Mouse (Mus musculus) layer of hippocampus, postnatal 25 days (tissue): ENCODE data around the gene Pid1. TPM values are rescaled to one million over a fixed set of nuclear protein-coding genes. Genes with fewer than 3 reads are reported as not detected.
"Not testable (repeated sequence)": the region's sequence is repeated elsewhere in the genome, so short reads cannot be mapped to it uniquely, and the experiment has no call there.

ENCODE experiments used
- DNase-seq, 2 experiments: peaks; one replicate each; pipeline ENCODE4 v3.0.0; 2022; ENCODE audit warnings: mixed read lengths in 2 of 2, low spot score in 1 of 2; ENCODE audit errors: extremely low spot score in 1 of 2
- total RNA-seq, 2 experiments: library from RNA; stranded (reverse); gene quantifications; 2 replicates each; pipeline ENCODE4 v1.2.3; 2021

The Pid1 gene
- total RNA-seq, 2 experiments from 2014 or later = 30.9 to 36.8 TPM

- no peak for DNase-seq
Observed at GRCm38 (mm10) chr1:84361389-84361788, 2.6 kb downstream of the Pid1 start.

GRCm38 (mm10) chr1:84359611-84360500 lies 4.1 kb downstream of the Pid1 start:
- no peak for DNase-seq

GRCm38 (mm10) chr1:84357216-84357615 lies 6.8 kb downstream of the Pid1 start:
- no peak for DNase-seq

DNA sequence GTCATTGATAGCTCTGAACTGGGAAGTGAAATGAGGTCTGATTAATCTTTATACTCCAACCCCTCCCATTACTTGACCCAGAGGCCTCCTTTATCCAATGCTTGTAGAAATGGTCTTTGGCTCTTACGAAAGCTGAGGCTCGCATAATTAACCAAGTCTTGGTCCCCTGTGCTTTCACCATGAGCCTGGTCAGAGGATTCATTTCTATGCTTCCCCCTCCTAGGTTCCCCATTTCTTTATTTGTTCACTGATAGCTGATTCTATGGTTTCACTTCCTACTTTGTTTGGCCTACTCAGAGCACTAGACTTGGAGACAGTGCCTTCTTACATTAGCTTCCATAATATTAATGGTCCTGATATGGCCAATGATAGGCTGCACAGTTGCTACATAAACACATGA lies 13.7 kb downstream of the Pid1 start:
- DNase-seq = no peak

- DNase-seq = no peak
Observed at GRCm38 (mm10) chr1:84347796-84348476, 16.0 kb downstream of the Pid1 start.

GRCm38 (mm10) chr1:84332797-84333196 lies 31.2 kb downstream of the Pid1 start:
- not testable (repeated sequence) for DNase-seq

DNA sequence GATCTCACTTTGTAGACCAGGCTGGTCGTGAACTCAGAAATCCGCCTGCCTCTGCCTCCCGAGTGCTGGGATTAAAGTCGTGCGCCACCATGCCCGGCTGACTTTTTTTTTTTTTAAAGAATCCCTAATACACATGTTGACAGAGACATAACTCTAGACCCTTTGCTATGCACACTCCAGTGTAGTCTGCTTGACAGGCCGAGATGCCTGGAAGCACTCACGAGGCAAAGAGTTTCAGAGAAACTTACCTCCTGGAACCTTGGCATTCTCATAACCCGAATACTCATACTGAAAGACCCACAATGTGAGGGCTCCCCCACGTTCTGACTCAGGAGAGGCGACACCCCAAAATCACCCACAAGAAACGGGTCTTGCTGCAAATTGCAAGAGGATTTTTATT lies 32.1 kb downstream of the Pid1 start:
- not testable (repeated sequence) for DNase-seq

- DNase-seq = no peak
Observed at GRCm38 (mm10) chr1:84325309-84325708, 38.7 kb downstream of the Pid1 start.

GRCm38 (mm10) chr1:84321327-84321726 lies 42.7 kb downstream of the Pid1 start:
- no peak for DNase-seq

DNA sequence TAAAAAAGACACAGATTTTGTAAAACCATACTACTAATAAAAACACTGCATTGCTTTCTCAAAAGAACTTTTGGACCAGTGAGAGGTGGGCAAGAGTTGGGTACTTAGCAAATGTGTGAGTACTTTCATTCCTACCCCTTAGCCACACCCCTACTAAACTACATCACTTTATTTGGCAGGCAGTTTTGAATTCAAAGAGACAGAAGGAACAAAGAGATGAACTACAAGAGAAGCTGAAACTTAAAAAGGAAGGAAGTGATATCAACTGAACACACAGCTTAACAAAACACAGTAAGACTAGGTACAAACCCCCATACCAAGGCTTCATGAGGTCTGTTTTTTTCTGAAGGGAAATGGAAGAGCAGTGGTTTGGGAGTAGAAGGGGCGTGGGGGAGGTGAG lies 45.4 kb downstream of the Pid1 start:
- DNase-seq = no peak

- no peak for DNase-seq
Observed at GRCm38 (mm10) chr1:84317827-84318226, 46.2 kb downstream of the Pid1 start.

- DNase-seq = no peak
Observed at GRCm38 (mm10) chr1:84309966-84310460, 54.0 kb downstream of the Pid1 start.

GRCm38 (mm10) chr1:84305713-84306421 lies 58.1 kb downstream of the Pid1 start:
- no peak for DNase-seq

DNA sequence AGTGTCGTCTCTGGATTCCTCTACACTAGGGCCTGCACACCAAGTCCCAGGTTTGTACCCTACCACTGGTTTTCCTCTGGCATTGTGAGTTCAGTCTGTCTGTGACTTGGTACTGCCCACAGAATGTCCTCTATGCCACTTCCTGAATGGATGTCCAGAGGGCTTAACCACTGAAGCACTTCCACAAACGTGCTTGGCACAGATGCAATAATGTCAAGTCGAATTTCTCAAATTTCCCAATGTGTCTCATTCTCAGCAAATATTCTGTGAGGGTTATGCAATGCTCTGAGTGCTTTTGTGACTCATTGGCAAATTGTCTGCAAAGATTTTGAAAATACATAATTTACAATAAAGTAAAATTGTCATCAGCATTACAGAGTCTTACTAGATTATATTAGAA lies 61.2 kb downstream of the Pid1 start:
- DNase-seq = no peak

GRCm38 (mm10) chr1:84299719-84300118 lies 64.3 kb downstream of the Pid1 start:
- no peak for DNase-seq

DNA sequence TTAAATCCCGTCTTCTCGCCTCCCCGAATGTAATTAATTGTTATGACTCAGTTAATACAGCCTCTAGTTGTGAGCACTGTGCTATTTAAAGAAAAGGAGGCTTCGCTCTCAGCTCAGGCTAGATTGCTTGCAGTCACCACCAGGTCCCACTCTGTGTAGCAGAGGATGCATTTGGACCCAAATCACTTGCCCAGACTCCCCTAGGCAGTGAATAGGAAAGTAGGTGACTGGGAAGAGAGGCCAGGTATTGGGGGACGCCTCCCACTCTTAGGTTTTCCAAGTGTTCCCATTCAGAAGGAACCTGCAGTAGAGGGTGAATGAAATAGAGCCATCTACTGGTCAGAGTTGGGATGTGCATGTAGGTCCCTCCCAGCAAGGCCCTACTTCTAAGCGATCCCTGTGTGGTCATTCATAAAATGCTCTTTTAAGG lies 77.3 kb downstream of the Pid1 start:
- DNase-seq = peak; percentile 57 to 60

DNA sequence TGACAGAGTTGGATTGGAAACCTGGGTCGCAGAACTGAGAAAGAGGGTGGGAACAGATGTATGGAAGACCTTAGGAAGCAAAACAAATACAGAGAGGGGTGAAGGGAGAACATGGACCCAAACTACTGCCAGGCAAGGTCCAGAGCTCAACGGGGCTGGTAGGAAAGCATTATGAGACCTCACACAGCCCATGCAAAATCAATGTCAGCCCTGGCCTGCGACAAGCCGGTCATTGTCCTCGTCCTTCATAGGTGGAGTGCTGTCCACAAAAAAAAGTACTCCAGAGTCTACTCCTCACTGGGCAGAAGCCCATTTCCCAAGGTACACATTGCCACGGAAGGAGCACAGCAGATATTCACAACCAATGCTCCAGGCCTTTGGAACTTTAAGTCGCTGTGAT lies 78.4 kb downstream of the Pid1 start:
- no peak for DNase-seq

- peak; percentile 53 to 59 for DNase-seq
Observed at GRCm38 (mm10) chr1:84284293-84285068, 79.5 kb downstream of the Pid1 start.

DNA sequence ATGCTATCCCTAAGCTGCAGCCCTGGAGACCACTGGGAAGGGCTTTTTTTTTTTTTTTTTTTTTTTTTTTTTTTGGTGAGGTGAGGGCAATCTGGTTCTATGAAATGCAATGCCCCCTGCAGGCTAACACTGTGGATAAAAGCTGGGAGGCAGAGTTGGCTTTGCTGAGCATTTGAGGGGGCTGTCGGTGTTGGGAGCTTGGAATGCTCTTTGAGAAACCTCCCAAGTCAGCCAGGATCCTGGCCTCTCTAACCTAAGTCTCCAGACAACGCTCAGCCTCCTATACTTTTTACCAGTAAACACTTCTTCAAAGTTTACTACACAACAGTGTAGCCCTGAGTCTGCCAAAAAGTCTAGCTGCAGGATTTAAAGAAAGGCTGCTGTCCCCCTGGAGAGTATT lies 80.9 kb downstream of the Pid1 start:
- peak in 1 of 2 experiments; percentile 47 for DNase-seq

GRCm38 (mm10) chr1:84280171-84280570 lies 83.8 kb downstream of the Pid1 start:
- no peak for DNase-seq
